Mouse (Mus musculus) adrenal gland (tissue): ENCODE measurements around the gene Cyb5d1.
"Not testable (repeated sequence)": the region's sequence is repeated elsewhere in the genome, so short reads cannot be mapped to it uniquely, and the experiment has no call there.

Experiments
- intact Hi-C: fragments of 180-260 bp; cut with DNase I; formaldehyde crosslinking; loops from one replicate; pipeline ENCODE4 v1.15.1; 2025
- long read RNA-seq, 2 experiments: library from polyadenylated mRNA; unstranded; transcript quantifications; one replicate each; pipeline ENCODE4 v2.0.0; 2020; ENCODE audit warnings: borderline replicate concordance in 1 of 2; ENCODE audit not compliant: insufficient replicate concordance in 1 of 2

The Cyb5d1 gene
- long read RNA-seq, experiment 1, transcript Cyb5d1-201 (4 exons, 753 nt), result major isoform, 7 of 7 reads
- long read RNA-seq, experiment 1, partial matches to known transcripts, result 0 of 7 reads
- long read RNA-seq, experiment 1, other reads (novel, unspliced or antisense), result 0 of 7 reads
- long read RNA-seq, experiment 2, transcript Cyb5d1-201 (4 exons, 753 nt), result major isoform, 10 of 11 reads
- long read RNA-seq, experiment 2, partial matches to known transcripts, result 0 of 11 reads
- long read RNA-seq, experiment 2, other reads (novel, unspliced or antisense), result 1 of 11 reads

GRCm38 (mm10) chr11:69395235-69395633 is at the start of gene Cyb5d1, which contains the start of gene Naa38:
Gene Cyb5d1, minus strand, starts transcription at chr11:69395631.
Gene Naa38, plus strand, starts transcription at chr11:69395487.
- intact Hi-C loops, result not testable (repeated sequence)

- intact Hi-C loops, result no loop called here
Observed at GRCm38 (mm10) chr11:69443328-69443727, 47.9 kb upstream of the Cyb5d1 start.

GRCm38 (mm10) chr11:69437291-69437690 is 41.9 kb upstream of the Cyb5d1 start:
- intact Hi-C loops, result no loop called here

- intact Hi-C loops, result loop anchor here (2.0 to 5.0 kb wide), 3 partner anchors 32 to 166 kb away; no protein-coding TSS in a partner anchor
Observed at GRCm38 (mm10) chr11:69433189-69433588, 37.8 kb upstream of the Cyb5d1 start.

GRCm38 (mm10) chr11:69432640-69432982 is 37.2 kb upstream of the Cyb5d1 start:
- intact Hi-C loops, result loop anchor here (2.0 to 5.0 kb wide), 3 partner anchors 32 to 165 kb away; no protein-coding TSS in a partner anchor

GRCm38 (mm10) chr11:69431829-69432639 is 36.6 kb upstream of the Cyb5d1 start:
- intact Hi-C loops, result loop anchor here (2.0 to 5.0 kb wide), 3 partner anchors 31 to 165 kb away; no protein-coding TSS in a partner anchor

- intact Hi-C loops, result loop anchor here (5.0 kb wide), 1 partner anchor 163 kb away; no protein-coding TSS in a partner anchor
Observed at GRCm38 (mm10) chr11:69430631-69431030, 35.2 kb upstream of the Cyb5d1 start.

GRCm38 (mm10) chr11:69429313-69429712 is 33.9 kb upstream of the Cyb5d1 start:
- intact Hi-C loops, result no loop called here

- intact Hi-C loops, result no loop called here
Observed at GRCm38 (mm10) chr11:69428751-69429150, 33.3 kb upstream of the Cyb5d1 start.

GRCm38 (mm10) chr11:69426246-69426645 is 30.8 kb upstream of the Cyb5d1 start:
- intact Hi-C loops, result no loop called here

- intact Hi-C loops, result no loop called here
Observed at GRCm38 (mm10) chr11:69423885-69424284, 28.5 kb upstream of the Cyb5d1 start.

GRCm38 (mm10) chr11:69422842-69423241 is 27.4 kb upstream of the Cyb5d1 start:
- intact Hi-C loops, result no loop called here

- intact Hi-C loops, result no loop called here
Observed at GRCm38 (mm10) chr11:69421131-69421977, 25.9 kb upstream of the Cyb5d1 start.

- intact Hi-C loops, result no loop called here
Observed at GRCm38 (mm10) chr11:69420554-69421000, 25.1 kb upstream of the Cyb5d1 start.

- intact Hi-C loops, result loop anchor here (10.0 kb wide), 1 partner anchor 325 kb away; the partner anchor contains the start of gene Per1
Observed at GRCm38 (mm10) chr11:69419813-69420553, 24.6 kb upstream of the Cyb5d1 start.

- intact Hi-C loops, result loop anchor here (10.0 kb wide), 1 partner anchor 325 kb away; the partner anchor contains the start of gene Per1
Observed at GRCm38 (mm10) chr11:69419443-69419812, 24.0 kb upstream of the Cyb5d1 start.

GRCm38 (mm10) chr11:69418481-69419442 is 23.3 kb upstream of the Cyb5d1 start:
- intact Hi-C loops, result loop anchor here (10.0 kb wide), 1 partner anchor 324 kb away; the partner anchor contains the start of gene Per1

GRCm38 (mm10) chr11:69417449-69418384 is 22.3 kb upstream of the Cyb5d1 start:
- intact Hi-C loops, result loop anchor here (10.0 kb wide), 1 partner anchor 323 kb away; the partner anchor contains the start of gene Per1
